Mouse (Mus musculus) liver, embryonic 12.5 days (tissue): ENCODE measurements around the gene Ddx28. TPM values are rescaled to one million over a fixed set of nuclear protein-coding genes. Genes with fewer than 3 reads are reported as not detected.

ENCODE experiments used
- ATAC-seq: fragments of 200-750 bp; cut with Nextera tagmentation; 2 replicates; pipeline ENCODE4 v1.8.0; 2017; ENCODE audit warnings: moderate number of reproducible peaks, mild to moderate bottlenecking, moderate library complexity
- H3K27ac ChIP-seq: fragments of 300-500 bp; sonication (generic); 2 replicates; pipeline ENCODE4 v1.5.1; 2016; ENCODE audit warnings: mild to moderate bottlenecking
- H3K27me3 ChIP-seq: fragments of 300-500 bp; sonication (generic); replicated peaks from 2 replicates; pipeline ENCODE4 v1.6.1; 2016; ENCODE audit warnings: mild to moderate bottlenecking, moderate library complexity
- H3K36me3 ChIP-seq: fragments of 300-500 bp; sonication (generic); 2 replicates; pipeline ENCODE4 v1.6.1; 2016; ENCODE audit warnings: mild to moderate bottlenecking, moderate library complexity
- H3K4me1 ChIP-seq: fragments of 300-500 bp; sonication (generic); 2 replicates; pipeline ENCODE4 v1.6.1; 2016
- H3K4me2 ChIP-seq: fragments of 300-500 bp; sonication (generic); 2 replicates; pipeline ENCODE4 v1.6.1; 2016; ENCODE audit warnings: mild to moderate bottlenecking, moderate library complexity
- H3K4me3 ChIP-seq: fragments of 300-500 bp; sonication (generic); 2 replicates; pipeline ENCODE4 v1.5.1; 2016; ENCODE audit warnings: mild to moderate bottlenecking, moderate library complexity
- H3K9ac ChIP-seq: fragments of 300-500 bp; sonication (generic); 2 replicates; pipeline ENCODE4 v1.6.1; 2016; ENCODE audit warnings: mild to moderate bottlenecking, moderate library complexity
- H3K9me3 ChIP-seq: fragments of 300-500 bp; sonication (generic); replicated peaks from 2 replicates; pipeline ENCODE4 v1.6.1; 2016; ENCODE audit warnings: mild to moderate bottlenecking, moderate library complexity
- WGBS: fragments of 180-500 bp; shearing (Covaris S2); methylation state at CpG from one replicate; pipeline ENCODE4 v1.1.7; 2016; ENCODE audit not compliant: insufficient replicate concordance; 5-methylcytosine and 5-hydroxymethylcytosine counted together
- polyA plus RNA-seq: library from polyadenylated mRNA; unstranded; fragments of >200 nt; fragmentation: Nextera tagmentation; extraction: Ambion mirVana; gene quantifications from 2 replicates; pipeline ENCODE4 v1.2.1, GENCODE M21; 2016

Gene Ddx28
- polyA plus RNA-seq, 1 experiment from 2014 or later, result 14.7 TPM

GRCm38 (mm10) chr8:105961536-105961935 lies 50.1 kb downstream of the Ddx28 start:
- H3K27ac ChIP-seq, result 0 out of 2 replicates have a peak overlapping the region, but pooled peaks have one; percentile 39

GRCm38 (mm10) chr8:105961101-105961500 lies 50.6 kb downstream of the Ddx28 start:
- H3K4me2 ChIP-seq, result peak overlapping the region; percentile 57

More at GRCm38 (mm10) chr8:105961536-105961935, 50.1 kb downstream of the Ddx28 start:
- peaks cover 65% of the 10 kb centered on the region for H3K4me1 ChIP-seq
- H3K36me3 ChIP-seq, result peaks cover 36% of the 10 kb centered on the region
- peak overlapping the region; percentile 16; the same call in 1 of the 2 replicates for H3K4me3 ChIP-seq
- H3K9ac ChIP-seq, result no peak overlapping the region
- no peaks in the 10 kb centered on the region for H3K9me3 ChIP-seq
- peak; percentile 50 for ATAC-seq
- 0 out of 2 replicates have a peak, but pooled peaks cover 4% of the 10 kb centered on the region for H3K27me3 ChIP-seq
- WGBS, result 26% methylated on average over 10 of the region's 10 CpGs
- peak overlapping the region; percentile 57 for H3K4me2 ChIP-seq

More at GRCm38 (mm10) chr8:105961101-105961500, 50.6 kb downstream of the Ddx28 start:
- Histone ChIP-seq H3K27me3 (0 out of 2 replicates have a peak, but pooled peaks cover 4% of the 10 kb centered on the region), H3K36me3 (peaks cover 41% of the 10 kb centered on the region), H3K27ac (no peak overlapping the region), H3K4me1 (peaks cover 60% of the 10 kb centered on the region), H3K9me3 (no peaks in the 10 kb centered on the region), H3K4me3 (peak overlapping the region; percentile 16; the same call in 1 of the 2 replicates), H3K9ac (no peak overlapping the region)
- ATAC-seq, result 0 out of 2 replicates have a peak, but pooled peaks have one; percentile 6
- 46% methylated on average over 14 of the region's 14 CpGs for WGBS

Other genes starting within 250 kb of the Ddx28 start
- gene Ranbp10, start 184.5 kb downstream of the Ddx28 start, polyA plus RNA-seq, result 37.7 and 37.8 TPM in 2 replicates
- gene Tsnaxip1, start 184.2 kb downstream of the Ddx28 start, polyA plus RNA-seq, result 0.12 and 0.19 TPM in 2 replicates
- 29.0 and 29.2 TPM in 2 replicates for gene Cenpt, start 158.6 kb downstream of the Ddx28 start, polyA plus RNA-seq
- 53.0 and 53.2 TPM in 2 replicates for gene Thap11, start 156.8 kb downstream of the Ddx28 start, polyA plus RNA-seq
- 180 and 183 TPM in 2 replicates for gene Nutf2, start 151.3 kb downstream of the Ddx28 start, polyA plus RNA-seq
- gene Edc4, start 131.0 kb downstream of the Ddx28 start, polyA plus RNA-seq, result 30.1 and 30.9 TPM in 2 replicates
- gene Nrn1l, start 118.3 kb downstream of the Ddx28 start, polyA plus RNA-seq, result 0.29 TPM in 1 of 2 replicates, not detected in the other
- gene Pskh1, start 111.4 kb downstream of the Ddx28 start, polyA plus RNA-seq, result 13.1 and 14.3 TPM in 2 replicates
- 0.94 and 1.0 TPM in 2 replicates for gene Ctrl, start 78.0 kb downstream of the Ddx28 start, polyA plus RNA-seq
- 77.2 and 84.6 TPM in 2 replicates for gene Psmb10, start 73.4 kb downstream of the Ddx28 start, polyA plus RNA-seq
- 26.3 and 29.2 TPM in 2 replicates for gene Lcat, start 68.5 kb downstream of the Ddx28 start, polyA plus RNA-seq
- gene Slc12a4, start 45.8 kb downstream of the Ddx28 start, polyA plus RNA-seq, result 18.2 and 18.6 TPM in 2 replicates
- gene Dpep3, start 32.5 kb downstream of the Ddx28 start, polyA plus RNA-seq, result not detected in 2 replicates
- gene Dus2, start 20.5 kb downstream of the Ddx28 start, polyA plus RNA-seq, result 16.0 and 16.5 TPM in 2 replicates
- gene Dpep2nb, start 5.9 kb downstream of the Ddx28 start, polyA plus RNA-seq, result not detected in 2 replicates
- gene Nfatc3, start 47.0 kb upstream of the Ddx28 start, polyA plus RNA-seq, result 5.0 and 5.8 TPM in 2 replicates
- 6.6 and 7.9 TPM in 2 replicates for gene Esrp2, start 125.1 kb upstream of the Ddx28 start, polyA plus RNA-seq
- gene Pla2g15, start 138.5 kb upstream of the Ddx28 start, polyA plus RNA-seq, result 9.8 TPM in 2 replicates
- gene Slc7a6, start 157.0 kb upstream of the Ddx28 start, polyA plus RNA-seq, result 17.4 and 22.2 TPM in 2 replicates
- 20.1 and 21.9 TPM in 2 replicates for gene Slc7a6os, start 199.1 kb upstream of the Ddx28 start, polyA plus RNA-seq
- 43.2 and 45.6 TPM in 2 replicates for gene Prmt7, start 199.1 kb upstream of the Ddx28 start, polyA plus RNA-seq